Mouse (Mus musculus): ENCODE measurements around the gene Ppp1r1a.

Ppp1r1a gene

DNA sequence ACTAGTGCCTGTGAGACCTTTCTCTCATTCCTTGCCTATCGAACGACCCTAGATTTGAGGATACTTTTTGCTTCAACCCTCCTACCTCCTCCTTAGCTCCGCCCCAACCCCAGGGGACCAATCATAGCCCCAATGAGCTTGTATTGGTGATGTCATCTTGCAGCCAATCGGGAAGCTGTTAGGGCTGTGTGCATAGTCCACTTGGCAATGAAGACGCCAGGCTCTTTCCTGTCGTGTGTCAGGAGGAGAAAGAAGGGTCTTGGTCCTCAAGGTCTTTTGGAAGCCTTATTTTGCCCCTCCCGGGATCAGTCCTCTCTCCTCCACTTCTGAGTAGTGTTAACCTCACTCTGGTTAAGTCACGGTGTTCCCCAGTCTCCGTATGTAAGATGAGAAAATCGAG is 23.7 kb downstream of the Ppp1r1a start:
- in situ Hi-C loops (cut with MboI) = no loop called here

- in situ Hi-C loops (cut with MboI) = no loop called here
These were observed 24.2 kb downstream of the Ppp1r1a start for GRCm38 (mm10) chr15:103513621-103514031.

- in situ Hi-C loops (cut with MboI) = no loop called here
These were observed 26.2 kb downstream of the Ppp1r1a start for GRCm38 (mm10) chr15:103511652-103512051.

GRCm38 (mm10) chr15:103509317-103509716 is 28.5 kb downstream of the Ppp1r1a start:
- in situ Hi-C loops (cut with MboI) = no loop called here

DNA sequence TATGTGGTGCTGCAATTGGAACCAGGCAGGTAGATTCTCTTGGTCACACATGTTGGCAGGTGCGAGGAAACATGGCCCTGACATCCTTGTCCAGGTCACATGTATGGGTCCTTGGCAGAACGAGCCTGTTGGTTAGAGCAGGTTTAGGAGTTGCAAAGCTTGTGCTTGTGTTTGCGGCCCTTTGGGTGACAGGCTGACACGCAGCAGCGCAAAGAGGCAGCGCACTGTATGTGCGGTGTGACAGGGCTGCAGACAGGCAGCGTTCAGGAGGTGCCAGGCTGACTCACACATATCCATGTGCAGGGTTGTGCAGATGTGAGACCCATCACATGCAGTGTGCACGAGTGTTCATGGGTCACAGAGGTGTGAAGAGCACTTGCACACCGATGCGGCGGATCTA is 34.1 kb downstream of the Ppp1r1a start:
- in situ Hi-C loops (cut with MboI) = no loop called here

GRCm38 (mm10) chr15:103503251-103503600 is 34.6 kb downstream of the Ppp1r1a start:
- in situ Hi-C loops (cut with MboI) = no loop called here

DNA sequence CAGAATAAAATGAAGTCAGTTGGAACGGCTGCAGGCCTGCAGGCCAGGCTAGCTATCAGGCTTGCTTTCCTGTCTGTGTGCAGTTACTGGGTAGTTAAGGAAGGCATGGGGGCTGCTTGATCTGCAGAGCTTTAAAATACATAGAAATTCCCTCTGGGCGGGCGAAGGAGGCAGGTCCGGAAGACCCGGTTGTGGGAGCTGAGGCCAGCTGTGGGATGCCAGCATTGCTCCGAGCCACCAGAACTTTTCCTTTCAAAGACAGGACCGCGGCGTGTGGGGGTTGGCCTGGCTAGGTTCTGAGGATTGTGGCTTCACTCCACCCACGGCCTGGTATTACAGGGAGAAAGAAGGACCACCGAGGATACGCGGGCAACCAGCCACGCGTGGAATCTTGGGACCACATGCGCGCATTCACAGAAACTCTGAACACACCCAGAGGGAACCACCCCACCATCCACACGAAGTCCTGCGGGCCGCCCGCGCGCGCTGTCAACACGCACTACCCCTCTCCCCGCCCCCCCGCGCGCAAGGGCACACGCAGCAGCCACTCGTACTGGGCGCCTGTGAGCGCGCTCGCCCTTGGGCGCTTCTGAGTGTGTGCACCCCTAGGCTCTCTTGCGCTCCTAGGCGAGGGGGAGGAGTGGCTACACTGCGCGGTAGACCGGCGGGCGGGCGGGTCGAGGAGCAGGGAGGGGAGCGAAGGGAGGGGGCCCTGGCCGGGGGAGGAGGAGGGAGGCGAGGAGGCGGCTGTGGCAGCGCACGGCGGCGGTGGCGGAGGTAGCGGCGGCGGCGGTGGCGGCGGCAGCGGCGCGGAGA is 35.2 kb downstream of the Ppp1r1a start, which contains the start of gene Pde1b:
TSS of gene Pde1b (plus strand) at position 600 of the 816 bp plus-strand sequence.
- in situ Hi-C loops (cut with MboI) = no loop called here

GRCm38 (mm10) chr15:103501186-103501585 is 36.6 kb downstream of the Ppp1r1a start:
- in situ Hi-C loops (cut with MboI) = no loop called here

GRCm38 (mm10) chr15:103500723-103501122 is 37.1 kb downstream of the Ppp1r1a start:
- in situ Hi-C loops (cut with MboI) = no loop called here

DNA sequence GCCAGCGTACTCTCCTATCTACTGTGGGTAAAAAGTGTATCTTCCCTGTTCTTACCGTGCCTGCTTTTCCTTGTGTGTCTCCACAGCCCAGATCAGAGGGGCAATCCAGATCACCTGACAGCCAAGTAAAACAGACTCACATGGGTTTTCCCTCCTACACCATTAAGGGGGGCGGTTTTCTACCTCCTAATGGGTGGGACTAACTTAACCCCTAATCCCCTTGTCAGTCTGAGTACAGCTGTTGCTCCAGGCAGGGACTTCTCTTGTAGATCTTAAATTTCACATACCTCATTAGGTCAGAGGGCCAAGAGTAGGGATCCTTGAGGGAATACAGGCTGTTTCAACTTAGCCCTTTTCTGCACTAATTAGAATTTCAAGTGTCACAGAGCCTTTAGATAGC is 39.6 kb downstream of the Ppp1r1a start:
- in situ Hi-C loops (cut with MboI) = no loop called here

DNA sequence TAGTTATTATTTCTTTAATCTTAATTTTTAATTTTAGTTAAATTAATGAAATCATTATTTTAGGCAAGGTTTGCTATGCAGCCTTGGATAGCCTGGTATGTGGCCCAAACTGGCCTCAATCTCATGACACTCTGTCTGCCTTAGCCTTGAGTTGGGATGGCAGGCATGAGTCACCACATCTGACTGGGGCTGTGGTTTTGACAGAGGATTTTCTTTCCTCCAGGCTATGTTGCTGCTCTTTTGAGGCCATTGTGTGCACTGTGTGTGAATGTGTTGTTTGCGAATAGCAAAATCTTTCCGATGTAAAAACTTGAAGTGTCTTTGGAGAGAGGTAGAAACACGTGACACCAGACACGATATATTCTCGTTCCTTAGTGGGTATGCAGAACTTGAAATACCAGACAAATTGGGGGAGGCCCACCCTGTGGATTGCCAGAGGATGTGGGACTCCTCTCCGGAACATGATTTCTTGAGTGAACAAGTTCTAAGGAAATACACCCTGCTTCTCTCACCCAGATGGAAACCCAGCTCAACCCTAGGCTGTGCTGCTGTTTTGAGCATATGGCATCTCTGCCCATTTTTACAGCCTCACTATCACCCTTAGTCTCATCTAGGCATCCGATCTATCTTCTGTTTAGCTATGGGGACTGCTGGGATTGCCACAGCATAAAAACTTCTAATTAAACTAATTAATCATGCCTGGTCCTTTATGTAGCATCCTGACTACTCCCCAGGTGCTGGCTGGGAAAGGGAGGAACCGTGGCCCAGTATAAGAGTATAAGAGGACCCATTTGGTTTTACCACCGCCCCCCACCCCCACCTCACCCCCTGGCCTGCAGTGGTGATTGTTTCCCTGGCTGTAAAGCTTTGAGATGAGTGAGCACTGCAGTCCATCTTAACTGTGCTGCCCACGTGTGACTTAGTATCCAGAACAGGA is 41.3 kb downstream of the Ppp1r1a start:
- in situ Hi-C loops (cut with MboI) = no loop called here

- in situ Hi-C loops (cut with MboI) = no loop called here
These were observed 49.5 kb downstream of the Ppp1r1a start for GRCm38 (mm10) chr15:103488336-103488735.

DNA sequence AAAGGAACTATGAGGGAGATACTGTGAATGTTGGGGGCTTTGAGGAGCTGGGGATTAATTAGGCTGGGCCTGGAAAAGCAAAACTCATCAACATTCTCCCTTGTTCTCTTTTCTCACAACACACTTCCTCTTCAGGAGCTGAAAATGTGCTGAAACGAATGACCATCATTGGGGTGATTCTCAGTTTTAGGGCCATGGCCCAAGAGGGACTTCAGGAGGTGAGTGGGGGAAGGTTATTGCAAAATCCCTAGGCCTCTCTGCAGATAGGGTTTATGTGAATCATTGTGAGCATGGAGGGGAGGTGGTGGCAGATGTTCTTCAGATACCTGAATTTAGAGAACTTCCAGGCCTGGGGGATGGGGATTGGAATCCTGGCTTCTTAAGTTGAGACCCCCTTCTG is 51.1 kb downstream of the Ppp1r1a start:
- in situ Hi-C loops (cut with MboI) = no loop called here

- in situ Hi-C loops (cut with MboI) = no loop called here
These were observed 52.7 kb downstream of the Ppp1r1a start for GRCm38 (mm10) chr15:103485106-103485505.

DNA sequence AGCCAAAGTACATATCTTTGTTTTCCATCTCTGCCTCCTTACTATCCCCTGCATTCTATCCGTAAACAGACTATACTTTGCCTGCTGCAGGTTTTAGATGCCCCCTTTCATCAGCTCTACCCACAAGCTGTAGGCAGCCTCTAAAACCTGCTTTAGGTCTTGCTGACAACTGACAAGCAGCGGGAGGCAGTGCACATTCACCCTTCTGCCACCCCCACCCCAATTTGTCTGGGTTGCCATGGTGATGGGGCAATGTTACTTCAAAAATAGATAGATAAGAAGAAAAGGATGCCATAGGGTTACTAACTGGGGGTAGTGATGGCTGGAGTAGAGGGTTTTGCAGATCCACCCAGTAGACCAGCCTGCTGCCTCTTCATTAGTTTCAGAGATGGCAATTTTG is 53.3 kb downstream of the Ppp1r1a start:
- in situ Hi-C loops (cut with MboI) = no loop called here

- in situ Hi-C loops (cut with MboI) = no loop called here
These were observed 55.3 kb downstream of the Ppp1r1a start for GRCm38 (mm10) chr15:103482488-103482887.

Data from mature B cell (primary cell).